Mouse (Mus musculus): Measurements from ENCODE around the gene Ms4a4b.
"Not testable (repeated sequence)": the region's sequence is repeated elsewhere in the genome, so short reads cannot be mapped to it uniquely, and the experiment has no call there.

DNA sequence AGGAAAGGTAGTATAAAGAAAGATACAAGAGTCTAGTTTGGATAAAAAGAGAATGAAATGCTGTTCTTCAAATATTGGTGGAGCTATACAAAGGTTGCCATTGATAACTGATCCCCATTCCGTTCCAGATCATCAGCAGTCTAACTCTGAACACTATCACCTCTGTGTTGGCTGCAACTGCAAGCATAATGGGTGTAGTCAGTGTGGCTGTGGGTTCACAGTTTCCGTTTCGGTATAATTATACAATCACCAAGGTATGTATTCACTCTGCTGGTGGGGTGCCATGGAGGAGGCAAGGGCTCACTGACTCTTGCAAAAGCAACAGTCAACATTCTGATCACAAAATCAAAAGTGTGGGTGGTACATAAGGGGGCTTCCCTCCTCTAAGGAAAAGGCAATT, 24.5 kb upstream of the Ms4a4b start:
- not testable (repeated sequence) for TF ChIP-seq POLR2A (IDR thresholded peaks at IDR 0.05; ENCODE audit: low read depth, low read length); CTCF (IDR thresholded peaks at IDR 0.05; ENCODE audit: borderline replicate concordance, insufficient read depth, low read length)

Data from embryonic fibroblast, embryonic 13.5 days (primary cell).